Mouse (Mus musculus) heart, adult 2 months (tissue): ENCODE data around the gene Eva1a.

Experiments
- CTCF ChIP-seq: fragments of 200-600 bp; IDR thresholded peaks from 2 replicates; pipeline ENCODE4 v1.8.1; 2022; ENCODE audit warnings: antibody characterized with exemption, mild to moderate bottlenecking, moderate library complexity
- EP300 ChIP-seq: fragments of 200-500 bp; IDR thresholded peaks from 2 replicates; pipeline ENCODE4 v1.6.1; 2011; ENCODE audit warnings: low read depth, low read length, control low read depth; ENCODE audit not compliant: insufficient read depth
- POLR2A ChIP-seq: fragments of 200-500 bp; IDR thresholded peaks from 2 replicates; pipeline ENCODE4 v1.6.1; 2011; ENCODE audit warnings: mild to moderate bottlenecking, low read depth, low read length, control low read depth; ENCODE audit not compliant: insufficient read depth

GRCm38 (mm10) chr6:82059896-82060295 is 19.1 kb downstream of the Eva1a start:
- TF ChIP-seq POLR2A (no peak), CTCF (no peak), EP300 (no peak)
